Mouse (Mus musculus): ENCODE data around the gene Osm. TPM values are rescaled to one million over a fixed set of nuclear protein-coding genes. Genes with fewer than 3 reads are reported as not detected.

Osm gene
- total RNA-seq, 2 experiments from 2014 or later: 0.18 TPM; not detected in 1

DNA sequence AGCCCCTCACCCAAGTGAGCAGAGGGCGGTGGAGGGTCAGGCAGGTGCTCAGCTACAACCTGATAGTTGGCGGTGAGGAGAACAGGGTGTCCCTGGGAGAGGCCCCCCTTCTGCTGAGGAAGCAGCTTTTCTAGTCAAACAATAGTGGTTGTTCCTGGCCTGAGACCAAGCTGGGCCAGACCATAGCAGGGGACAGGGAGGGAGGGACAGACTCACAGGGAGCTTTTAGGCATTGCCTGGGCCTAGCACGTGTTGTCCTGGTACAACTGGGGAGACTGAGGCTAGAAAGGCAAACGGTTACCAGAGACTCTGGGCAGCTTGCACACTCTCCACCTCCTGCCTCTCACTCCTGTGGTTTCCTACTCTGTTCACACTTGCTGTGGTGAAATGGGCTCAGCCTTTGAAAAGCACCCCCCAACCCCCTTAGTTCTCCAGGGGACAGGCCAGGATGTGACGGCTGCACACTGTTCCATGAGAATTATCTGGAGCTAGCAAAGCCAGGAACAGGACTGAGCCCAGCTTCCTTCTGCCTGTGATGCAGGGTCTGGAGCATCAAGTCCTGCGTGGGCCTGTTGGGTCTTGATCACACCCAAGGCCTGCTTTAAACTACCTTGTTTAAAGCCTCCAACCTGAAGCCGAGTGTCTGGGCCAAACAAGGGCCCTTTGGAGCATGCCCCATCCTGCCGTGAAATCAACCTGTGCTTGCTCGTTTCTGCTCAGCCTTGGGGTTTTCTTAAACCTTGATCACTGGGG is 19.8 kb upstream of the Osm start:
- peak; percentile 54 for DNase-seq

DNA sequence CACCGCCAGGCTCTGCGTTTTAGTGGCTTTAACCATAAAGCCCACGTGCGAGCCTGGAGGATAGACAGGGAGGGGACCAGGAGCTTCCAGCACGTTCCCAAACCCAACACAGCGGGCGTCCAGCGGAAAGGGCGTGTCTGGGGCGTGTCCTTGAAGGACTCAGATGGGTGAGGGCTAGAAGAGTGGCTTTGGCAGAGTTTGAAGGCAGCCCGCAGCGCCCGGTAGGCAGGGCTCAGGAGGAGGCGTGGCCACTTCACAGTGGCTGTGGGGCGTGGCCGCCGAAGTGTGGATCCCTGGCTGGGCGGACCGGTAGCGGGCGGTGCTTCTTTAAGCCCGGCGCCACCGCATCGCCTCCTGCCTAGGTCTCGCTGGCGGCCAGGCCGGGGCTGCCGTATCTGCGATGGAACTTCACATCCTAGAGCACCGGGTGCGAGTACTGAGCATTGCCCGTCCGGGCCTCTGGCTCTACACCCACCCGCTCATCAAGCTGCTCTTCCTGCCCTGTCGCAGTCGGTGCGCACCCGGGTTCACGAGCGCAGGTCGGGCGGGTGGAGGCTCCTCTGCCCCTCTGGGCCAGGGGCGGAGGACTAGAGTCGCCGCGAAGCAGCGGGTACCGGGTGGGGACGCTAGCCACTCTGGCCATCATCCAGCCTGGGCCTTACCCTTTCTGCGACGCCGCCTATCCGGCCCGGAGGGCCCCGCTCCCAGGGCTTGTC is 18.1 kb upstream of the Osm start, which contains the start of gene Castor1:
TSS of gene Castor1 (plus strand) at position 312 of the 716 bp plus-strand sequence.
- DNase-seq: peak; percentile 94

DNA sequence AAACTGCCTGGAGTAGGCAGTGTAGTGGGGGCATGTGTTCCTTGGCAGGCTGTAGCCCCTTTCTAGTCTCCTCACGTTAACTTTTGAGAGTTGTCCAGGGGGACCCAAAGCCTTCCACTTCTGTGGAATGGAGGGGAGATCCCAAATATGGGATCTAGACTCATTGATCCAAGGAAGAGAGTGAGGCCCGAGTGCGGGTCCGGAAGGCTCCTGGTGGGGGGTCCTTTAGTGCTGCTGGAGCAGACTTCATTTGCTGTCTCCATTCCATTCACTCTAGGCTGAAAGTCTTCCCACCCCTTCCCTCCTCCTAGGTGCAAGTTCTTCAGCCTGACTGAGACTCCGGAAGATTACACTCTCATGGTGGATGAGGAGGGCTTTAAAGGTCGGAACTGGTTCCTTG is 17.6 kb upstream of the Osm start:
- no peak for DNase-seq

DNA sequence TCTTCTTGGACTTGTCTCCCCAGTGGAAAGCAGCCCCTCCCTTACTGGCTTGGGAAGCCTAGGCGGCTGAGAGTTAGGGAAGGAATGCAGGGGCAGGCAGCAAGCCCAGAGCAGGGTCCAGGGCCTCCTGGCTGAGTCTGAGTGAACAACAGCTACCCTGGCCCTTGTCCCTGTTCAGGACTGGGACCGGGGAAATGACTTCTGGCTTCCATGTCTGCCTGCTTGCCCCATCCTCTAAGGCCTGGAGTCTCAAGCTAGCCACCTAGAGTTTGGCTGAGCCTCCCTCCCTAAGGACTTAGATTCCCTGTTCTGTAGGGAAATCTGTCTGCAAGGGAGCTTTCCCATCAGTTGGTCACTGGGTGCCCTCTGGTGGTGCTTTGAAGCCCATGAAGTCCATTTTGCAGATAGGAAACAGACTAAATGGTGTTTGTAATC is 16.9 kb upstream of the Osm start:
- DNase-seq: peak; percentile 85

DNA sequence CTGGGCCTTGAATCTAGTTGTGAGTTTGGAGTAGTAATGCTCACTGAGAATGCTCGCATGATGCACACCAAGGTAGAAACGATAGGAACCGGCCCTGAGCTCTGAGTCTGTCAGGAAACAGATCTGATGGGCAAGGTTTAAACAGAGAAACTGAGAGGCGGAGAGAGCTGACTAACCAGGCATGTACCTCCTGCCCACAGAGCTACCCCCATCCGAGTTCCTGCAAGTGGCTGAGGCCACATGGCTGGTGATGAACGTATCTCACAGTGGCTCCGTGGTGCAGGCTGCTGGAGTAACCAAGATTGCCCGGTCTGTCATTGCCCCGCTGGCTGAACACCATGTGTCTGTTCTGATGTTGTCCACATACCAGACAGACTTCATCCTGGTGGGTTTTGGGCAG is 16.3 kb upstream of the Osm start:
- DNase-seq: no peak

DNA sequence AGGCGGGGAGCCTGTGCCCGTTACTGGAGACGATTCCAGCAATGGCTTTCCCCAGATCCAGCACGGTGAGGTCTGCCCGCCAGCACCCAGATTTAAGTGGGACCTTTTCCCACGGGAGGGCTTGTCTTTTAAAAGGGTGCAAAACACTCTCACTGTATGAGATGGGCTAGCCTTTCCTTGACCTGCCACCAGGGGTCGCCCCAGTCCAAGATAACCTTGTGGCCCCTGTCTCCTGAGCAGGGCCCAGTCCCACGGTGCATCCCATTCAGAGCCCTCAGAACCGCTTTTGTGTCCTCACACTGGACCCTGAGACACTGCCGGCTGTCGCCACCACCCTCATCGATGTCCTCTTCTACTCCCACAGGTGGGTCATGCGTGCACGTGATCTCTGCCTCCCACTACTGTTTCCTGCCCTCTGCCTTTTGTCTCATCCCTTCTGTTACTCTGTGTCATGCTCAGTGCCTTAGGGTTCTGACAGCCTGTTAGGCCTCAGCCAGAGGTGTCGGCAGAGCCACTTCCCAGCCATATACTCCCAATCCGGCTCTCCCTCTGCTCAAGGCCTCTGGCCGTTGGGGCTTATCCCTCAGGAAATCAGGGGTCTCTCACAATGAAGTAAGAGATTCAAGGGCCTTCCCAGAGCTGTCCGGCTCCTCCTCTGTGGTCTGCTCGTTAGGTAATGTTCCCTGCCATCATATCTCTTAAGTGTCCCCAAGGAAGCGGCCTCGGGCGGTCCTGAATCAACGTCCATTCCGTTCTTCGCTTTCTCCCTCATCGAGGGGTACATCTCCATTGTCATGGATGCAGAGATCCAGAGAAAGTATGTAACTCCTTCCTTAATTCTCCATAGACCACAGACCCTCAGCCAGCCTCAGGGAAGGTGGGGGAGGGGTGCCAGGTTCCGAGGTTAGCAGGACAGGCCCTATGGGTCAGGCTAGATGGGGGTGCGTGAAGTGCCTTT is 15.5 kb upstream of the Osm start:
- DNase-seq: peak; percentile 92

DNA sequence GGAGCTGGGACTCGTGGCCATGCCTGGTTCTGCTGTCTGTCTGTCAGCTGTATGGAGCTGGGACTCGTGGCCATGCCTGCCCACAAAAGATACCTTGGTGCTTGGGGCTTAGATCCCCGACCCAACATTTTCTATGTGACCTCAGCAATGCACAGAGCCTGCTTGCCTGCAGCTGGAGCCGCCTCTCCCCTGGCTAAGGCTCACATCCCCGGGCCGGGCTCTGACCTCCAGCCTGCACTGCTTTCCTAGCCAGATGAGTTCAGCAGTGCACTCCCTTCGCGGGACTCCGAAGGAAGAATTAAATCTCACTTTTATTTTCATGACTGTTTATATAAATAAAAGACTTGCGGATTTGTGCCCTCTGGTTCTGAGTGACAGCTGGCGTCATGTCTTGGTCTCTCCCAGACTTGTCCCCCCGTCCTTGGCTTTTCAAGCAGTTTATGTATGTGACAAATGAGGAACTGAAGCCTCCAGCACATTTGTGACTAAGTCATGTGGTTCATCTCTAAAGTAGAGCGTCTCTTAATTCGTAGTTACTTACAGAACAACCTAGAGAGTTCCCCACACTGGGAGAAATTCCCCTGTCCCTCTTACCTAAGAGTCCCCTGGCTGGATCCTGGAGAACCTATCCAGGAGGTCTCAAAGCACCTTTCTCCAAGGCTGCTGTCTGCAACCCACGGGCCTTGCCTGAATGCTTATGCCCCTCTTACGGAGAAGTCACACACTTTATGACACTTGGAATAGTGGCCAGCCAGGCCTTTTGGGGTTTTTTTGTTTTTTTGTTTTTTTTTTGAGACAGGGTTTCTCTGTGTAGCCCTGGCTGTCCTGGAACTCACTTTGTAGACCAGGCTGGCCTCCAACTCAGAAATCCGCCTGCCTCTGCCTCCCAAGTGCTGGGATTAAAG is 13.9 kb upstream of the Osm start:
- no peak for DNase-seq

DNA sequence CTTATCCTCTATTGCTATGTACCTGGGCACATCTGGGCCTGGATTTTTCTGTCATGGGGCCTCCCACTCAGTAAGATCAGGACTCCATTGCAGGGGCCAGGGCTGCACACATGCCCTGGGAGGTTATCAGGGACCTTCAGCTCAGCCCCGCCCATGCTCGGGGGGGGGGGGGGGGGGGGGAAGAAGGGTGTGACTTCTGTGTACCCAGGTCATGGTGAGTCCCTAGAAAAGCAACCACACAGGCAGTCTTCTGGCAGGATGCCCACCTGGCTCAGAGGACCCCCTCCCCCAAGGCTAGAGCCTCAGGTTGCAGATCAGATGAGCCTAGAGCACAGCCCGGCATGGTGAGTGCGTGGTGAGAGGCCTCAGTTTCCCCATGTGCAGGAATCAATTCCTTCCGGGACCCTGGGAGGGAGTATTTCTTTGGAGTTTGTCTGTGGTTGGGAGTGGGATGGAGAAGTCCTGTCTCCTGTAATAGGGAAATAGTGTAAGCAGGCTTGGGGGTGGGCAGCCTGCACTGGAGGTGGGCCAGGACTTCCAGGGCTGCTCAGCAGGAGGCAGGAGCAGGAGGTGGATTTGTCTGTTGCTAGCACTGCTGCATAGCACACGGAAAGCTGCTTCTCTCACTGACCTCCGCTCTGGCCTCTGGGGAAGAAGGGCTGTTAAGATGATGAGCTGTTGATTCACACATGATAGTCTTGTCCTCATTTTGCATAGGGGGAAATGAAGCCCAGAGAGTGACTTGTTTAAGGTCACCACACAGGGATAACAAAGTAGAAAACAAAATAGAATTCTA is 12.6 kb upstream of the Osm start:
- no peak for DNase-seq

DNA sequence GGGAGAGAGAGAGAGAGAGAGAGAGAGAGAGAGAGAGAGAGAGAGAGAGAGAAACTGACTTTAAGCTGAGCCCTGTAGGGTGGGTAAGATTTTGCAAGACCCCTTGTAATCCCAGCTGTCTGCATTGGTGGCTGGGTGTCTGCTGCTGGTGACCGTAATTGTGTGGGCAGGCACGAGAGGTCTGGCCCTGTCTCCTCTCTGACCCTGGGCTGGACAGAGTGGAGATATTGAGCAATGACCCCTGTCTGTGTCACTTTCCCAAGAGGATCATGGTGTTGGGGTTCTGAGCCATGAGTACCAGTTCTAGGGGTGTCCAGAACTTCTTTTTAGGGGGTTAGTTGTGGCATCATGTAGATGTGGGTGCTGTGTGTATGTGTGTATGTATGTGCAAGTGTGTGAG is 12.0 kb upstream of the Osm start:
- DNase-seq: no peak

DNA sequence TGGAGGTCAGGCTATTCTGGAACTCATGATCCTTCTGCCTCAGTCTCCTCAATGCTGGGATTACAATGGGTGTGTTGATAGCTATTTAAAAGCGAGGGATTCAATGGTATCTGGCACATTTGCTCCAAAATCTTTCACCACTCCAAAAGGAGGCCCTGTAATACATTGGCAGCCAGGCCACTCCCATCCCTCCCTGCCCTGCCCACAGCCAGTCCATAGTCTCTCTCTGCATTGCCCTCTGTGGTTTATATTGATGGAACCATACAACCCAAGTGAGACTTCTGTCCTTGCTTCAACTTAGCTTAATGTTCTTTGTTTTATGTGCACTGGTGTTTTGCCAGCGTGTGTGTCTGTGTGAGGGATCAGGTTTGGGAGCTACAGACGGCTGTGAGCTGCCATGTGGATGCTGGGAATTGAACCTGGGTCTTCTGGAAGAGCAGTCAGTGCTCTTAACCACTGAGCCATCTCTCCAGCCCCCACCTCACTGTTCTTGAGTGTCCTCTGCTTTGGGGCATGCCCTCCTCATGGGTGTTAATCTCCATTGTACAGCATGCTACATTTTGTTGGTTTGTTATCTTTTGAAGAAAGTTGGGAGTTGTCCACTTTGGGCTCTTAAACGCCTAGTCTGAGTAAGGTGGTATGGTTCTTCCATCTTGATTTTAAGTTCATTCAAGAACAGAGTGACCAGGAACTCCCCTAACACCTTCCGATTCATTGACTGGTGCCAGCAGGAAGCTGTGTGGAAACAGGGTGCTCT is 9.5 kb upstream of the Osm start:
- DNase-seq: no peak

DNA sequence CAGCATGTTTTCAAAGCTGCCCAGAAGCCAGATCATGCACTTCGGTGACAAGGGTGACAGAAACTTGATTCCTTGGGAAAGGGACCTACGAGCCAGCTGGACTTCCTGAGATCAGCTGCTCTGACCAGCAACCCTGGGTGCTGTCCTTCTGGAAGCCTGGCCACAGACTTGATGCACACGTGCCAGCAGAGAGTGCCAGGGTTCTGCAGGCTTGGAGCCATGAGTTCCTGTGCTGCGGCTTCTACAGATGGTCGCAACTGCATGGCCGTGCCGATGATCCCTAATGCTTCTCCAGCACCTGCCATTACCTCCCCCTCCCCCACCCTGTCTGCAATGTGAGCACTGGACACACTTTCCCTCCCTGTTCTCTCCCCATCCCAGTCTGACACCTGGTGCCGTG is 7.8 kb upstream of the Osm start:
- peak; percentile 72 for DNase-seq

DNA sequence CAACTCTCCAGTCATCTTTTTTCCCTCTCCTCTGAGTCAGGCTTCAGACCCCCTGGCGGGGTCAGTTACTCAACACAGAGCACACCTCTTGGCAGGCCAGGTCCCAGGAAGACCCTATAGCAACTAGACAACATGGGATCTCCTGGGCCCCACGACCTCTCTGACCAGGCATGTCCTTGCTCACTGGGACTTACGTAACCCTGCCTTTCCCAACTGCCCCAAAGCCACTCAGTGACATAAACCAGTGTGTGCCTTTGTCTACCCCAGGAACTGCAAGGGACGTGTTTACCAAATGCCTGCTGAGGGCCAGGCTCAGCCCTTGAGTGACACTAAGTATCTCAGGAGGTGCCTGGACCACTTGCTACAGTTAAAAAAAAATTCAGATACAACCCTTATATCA is 6.4 kb upstream of the Osm start:
- no peak for DNase-seq

DNA sequence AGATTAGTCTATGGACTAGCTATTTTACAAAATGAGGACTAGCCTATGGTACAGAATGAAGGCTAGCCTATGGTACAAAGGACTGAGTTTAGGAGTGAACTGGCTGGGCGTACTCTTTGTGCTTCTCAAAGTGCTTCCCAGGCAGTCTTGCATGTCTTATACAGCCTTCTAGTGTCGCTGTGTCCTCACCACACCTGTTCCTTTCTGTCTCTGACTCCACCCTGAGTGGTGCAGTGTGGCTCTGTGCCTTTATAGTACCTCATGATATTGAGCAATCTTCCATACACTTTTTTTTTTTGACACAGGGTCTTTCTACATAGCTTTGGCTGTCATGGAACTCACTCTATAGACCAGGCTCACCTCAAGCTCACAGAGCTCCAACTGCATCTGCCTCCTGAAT is 4.8 kb upstream of the Osm start:
- DNase-seq: no peak

DNA sequence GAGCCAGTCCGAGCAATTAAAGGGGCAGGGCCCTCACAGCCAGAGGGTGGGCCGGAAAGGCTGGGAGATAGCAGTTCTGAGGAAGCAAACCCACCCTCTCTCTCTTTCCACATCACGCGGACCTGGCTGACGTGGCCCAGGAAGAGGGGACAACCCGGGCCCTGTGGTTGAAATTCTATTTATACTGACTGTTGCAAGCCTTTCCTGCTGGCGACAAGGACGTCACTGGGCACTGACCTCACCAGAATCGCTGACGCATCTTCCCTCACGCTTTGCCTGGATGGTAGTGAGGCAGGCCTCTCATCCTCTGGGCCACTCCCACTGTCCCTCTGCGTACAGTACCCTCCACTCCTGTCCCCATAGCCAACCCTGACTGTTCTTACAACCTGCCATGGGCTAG is 3.6 kb upstream of the Osm start:
- no peak for DNase-seq

DNA sequence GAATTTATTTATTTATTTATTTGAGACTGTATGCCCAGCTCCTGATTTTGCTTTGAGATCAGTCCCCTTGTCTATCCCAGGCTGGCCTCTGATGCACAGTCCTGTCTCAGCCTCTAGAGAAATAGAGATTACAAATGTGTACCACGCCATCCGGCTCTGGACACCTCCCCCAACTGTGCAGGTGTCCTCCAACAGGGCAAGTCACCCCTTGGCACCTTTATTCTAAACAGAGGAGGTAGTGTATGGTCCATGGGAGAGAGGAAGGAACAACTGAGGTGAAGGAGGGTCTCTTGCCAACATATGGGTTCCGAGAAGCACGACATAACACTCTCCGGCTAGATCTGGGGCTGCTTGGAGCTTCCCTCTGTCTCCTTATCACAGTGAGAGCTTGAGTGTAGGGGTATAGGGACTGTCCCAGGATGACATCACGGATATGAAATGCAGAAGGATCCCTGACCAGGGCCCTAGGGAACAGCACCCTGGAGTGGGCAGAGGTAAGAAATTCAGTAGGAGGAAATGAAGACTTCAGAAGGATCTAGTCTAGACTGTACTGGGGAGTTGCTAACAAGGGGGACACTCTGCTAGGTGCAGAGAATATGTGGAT is 1.1 kb upstream of the Osm start:
- DNase-seq: no peak

DNA sequence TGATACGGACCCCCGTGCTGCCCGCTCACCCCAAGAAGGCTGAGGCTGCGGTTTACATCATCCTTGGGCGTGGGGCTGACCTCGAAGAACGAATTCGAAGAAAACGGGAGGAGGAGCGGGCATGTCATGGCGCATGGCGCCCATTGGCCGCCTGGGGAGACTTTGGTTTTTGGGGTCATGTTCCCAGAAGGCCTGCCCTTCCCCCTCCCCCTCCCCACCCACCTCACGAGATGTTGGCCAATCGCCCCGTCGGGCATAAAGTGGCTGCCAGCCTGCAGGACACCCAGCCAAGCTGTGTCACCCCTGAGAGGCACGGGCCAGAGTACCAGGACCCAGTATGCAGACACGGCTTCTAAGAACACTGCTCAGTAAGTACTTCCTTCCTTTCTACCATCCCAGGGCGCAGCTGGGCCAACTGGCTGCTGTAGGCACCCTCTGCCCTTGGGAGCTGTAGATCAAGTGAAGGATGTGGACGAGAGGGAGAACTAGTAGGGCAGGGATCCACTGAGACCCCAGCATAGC is 387 bp downstream of the Osm start:
- DNase-seq: no peak

DNA sequence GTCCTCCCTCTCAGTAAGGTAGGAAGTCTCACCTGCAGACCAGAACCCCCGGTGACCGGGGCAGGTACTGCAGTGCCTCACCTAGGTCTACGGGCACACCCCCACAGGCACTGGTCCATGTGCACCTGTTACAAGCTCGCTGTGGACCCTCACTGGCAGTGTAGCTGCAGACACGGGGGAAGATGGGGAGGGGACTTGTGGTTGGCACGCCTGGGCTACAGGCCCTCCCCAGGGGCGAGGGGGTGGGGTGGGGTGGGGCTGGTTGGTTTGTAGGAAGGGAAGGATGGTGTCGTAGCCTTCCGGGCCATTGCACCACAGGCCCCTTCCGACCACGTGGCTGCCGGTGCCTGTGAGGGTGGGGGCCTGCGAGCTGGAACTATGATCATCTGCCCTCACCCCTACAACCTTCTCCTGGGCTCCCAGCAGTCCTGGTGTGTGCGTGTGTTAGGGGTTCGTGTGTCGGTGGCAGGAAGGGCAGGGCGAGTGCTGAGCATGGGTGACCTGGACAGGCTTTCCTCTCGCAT is 1.2 kb downstream of the Osm start:
- no peak for DNase-seq

DNA sequence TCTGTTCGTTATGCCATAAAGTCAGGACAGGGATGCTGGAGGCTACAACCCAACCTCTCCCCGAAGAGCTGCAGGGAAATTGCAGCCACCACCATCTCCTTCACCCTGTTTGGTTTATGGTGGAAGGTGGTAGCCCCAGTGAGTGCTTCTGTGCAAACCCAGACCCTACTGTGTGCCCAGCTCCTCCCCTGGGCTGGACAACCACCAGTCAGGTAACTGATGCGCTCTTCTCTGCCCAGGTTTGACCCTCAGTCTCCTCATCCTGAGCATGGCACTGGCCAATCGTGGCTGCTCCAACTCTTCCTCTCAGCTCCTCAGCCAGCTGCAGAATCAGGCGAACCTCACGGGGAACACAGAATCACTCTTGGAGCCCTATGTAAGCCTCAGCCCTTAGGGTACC is 1.9 kb downstream of the Osm start:
- no peak for DNase-seq

DNA sequence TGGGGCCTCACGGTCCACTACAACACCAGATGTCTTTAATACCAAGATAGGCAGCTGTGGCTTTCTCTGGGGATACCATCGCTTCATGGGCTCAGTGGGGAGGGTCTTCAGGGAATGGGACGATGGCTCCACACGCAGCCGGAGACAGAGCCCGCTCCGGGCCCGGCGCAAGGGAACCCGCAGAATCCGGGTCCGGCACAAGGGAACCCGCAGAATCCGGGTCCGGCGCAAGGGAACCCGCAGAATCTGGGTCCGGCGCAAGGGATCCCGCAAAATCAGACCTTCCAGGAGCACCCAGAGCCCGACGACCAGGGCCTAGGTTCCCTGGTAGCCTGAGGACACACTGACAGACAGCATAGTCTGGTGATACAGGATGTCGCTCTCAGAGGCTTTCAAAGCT is 3.5 kb downstream of the Osm start:
- no peak for DNase-seq

Measured in adrenal gland, postnatal 10 days (tissue).